Mouse (Mus musculus) small intestine, adult 2 months (tissue): ENCODE data around the gene Ssh2.

Experiments
- CTCF ChIP-seq: fragments of 200-500 bp; IDR thresholded peaks from 2 replicates; pipeline ENCODE4 v1.5.1; 2012; ENCODE audit warnings: low read depth, mild to moderate bottlenecking, control low read depth, inconsistent platforms, low read length, moderate library complexity, mixed read lengths; ENCODE audit not compliant: insufficient replicate concordance, insufficient read length; ENCODE audit errors: extremely low read depth
- POLR2A ChIP-seq: fragments of 200-500 bp; IDR thresholded peaks from 2 replicates; pipeline ENCODE4 v1.6.1; 2012; ENCODE audit warnings: low read depth, mild to moderate bottlenecking, control low read depth, inconsistent platforms, low read length, moderate library complexity

- TF ChIP-seq CTCF (no peak), POLR2A (no peak)
These were observed 101.8 kb downstream of the Ssh2 start for GRCm38 (mm10) chr11:77317721-77318477.
